Mouse (Mus musculus): ENCODE measurements at regions not wholly inside any gene's neighbourhood (a gene's known extent, or its start where the extent isn't known, plus 50 kb on each side); places are given as distances from the start of the nearest gene placed in this dataset.

- no peak for DNase-seq
Observed at GRCm38 (mm10) chr9:61620786-61621185, 248.6 kb downstream of the Tle3 start.

DNA sequence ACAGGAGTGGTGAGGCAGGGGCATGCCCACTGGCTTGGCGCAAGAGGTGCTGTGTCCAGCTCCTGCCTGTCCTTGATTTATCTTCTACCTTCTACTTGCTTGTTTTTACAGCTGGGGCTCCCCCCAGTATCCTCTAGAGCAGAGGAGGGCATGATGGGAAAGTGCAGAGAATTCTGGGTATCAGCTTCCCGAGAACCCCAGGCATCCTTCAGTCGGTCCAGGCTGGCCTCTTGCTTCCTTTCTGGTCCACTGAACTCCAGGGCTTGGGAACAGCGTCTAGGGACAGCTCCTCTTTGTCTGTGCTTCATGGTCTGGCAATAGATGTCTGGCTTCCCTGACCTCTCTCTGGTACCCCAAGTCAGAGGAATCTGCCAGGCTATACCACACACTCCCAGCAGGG lies 247.9 kb downstream of the Tle3 start:
- no peak for DNase-seq

DNA sequence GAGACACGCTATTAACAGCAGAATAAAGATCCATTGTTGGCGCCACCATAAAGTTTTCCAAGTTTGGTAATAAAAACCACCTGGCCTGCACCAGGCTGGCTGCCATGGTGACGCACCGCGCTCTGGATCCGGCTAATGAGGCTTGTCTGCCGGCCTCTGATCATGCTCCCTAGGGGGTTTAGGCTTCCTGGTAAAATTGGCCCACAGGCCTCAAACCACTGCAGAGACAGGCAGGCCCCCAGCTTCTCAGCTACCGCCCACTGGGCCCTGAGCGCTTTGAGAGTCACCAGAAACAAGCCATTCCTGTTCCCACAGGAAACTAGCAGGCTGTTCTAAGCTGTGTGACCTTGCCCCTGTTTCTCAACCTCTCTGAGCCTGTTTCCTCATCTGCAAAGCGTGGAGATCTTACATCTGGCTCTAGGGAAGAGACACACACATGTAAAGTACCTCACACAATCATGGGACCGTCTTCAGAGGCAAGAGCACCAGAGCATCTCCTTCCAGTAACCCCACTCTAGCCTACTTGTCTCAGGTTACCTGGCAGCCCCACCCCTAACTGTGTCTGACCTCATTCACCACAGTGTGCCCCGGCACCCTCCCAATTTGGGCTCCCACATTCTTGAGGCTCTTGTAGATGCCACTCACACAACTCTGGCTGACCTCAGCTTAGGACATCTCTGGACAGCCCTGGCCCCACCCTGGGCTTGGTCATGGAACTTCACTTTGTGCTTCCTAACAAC lies 246.5 kb downstream of the Tle3 start:
- peak; percentile 35 to 48 for DNase-seq

- no peak for DNase-seq
Observed at GRCm38 (mm10) chr9:61617979-61618378, 245.8 kb downstream of the Tle3 start.

GRCm38 (mm10) chr9:61615556-61615955 lies 243.4 kb downstream of the Tle3 start:
- DNase-seq, result no peak

GRCm38 (mm10) chr9:61607576-61607975 lies 235.4 kb downstream of the Tle3 start:
- DNase-seq, result no peak

DNA sequence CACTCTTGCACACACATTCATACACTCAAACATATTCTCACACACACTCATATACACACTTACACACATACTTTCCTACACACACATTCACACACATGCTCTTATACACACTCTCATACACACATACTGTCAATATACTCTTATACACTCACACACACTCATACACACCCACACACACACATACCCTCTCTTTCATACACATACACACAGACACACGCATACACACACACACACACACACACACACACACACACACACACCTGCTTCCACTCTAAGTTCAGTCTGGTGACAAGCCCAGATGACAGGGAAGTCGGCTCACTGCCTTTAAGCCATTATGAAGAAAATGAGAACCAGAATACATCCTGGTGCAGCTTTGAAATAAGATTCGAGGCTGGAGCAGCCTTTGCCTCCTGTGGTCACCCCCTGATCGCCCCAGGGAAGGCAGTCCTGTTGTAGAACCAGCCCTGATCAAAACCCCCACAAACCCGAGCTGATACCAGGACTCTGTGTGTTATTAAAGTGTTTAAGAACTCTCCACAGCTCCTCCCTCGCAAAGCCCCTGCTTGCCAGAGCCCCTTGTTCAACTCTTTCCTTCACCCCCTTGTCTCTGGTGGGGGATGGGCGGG lies 230.3 kb downstream of the Tle3 start:
- no peak for DNase-seq

DNA sequence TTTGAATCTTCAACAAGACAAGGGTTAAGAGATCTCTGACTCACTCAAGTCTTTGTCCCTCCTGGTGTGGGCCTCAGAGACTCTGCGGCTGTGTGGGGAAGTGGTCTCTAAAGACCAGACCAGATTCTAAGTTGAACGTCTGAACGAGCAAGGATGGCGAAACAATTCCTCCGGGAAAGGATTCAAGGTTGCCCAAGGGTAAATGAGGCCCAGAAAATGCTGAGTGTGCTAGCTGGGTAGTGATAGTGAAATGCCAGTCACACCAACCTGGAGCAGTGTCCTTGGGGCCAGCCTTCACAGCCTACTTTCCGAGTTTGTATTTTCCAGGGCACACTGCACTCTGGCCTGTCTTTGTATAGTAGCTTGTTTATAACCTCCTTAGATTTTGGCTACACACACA lies 229.7 kb downstream of the Tle3 start:
- DNase-seq, result no peak

GRCm38 (mm10) chr9:61597287-61597686 lies 225.1 kb downstream of the Tle3 start:
- no peak for DNase-seq

DNA sequence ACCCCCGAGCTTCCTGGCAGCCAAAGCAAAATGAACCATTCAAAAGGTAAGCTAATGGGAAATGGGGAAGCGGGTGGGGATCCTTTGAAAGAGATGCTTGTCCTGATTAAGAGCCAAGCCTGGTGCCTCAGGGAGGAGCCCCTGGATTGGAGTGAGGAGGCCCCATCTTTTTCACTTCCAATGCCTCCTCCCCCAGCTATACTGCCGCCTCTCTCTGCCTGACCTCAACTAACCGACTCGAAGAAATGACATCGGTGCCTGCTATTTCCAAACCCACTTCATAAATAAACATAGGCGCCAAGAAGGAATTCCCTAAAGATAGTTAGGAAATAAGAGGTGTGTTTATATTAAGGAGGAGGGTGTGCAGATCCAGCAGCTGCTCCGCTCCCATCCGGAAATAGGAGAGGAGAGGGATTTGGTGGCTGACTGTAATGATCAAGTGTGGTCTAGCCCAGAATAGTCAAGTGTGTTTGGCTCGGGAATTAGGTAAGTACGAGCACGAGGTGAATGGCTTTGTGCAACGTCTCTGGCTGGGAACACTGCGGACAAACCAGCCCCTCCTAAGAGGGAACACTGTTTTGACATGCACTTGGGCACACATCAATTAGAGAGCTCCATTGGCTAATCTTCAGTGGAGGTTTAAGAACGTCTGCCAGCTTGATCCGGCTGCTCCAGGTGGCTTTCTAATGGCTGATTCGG lies 224.4 kb downstream of the Tle3 start:
- DNase-seq, result no peak

- DNase-seq, result no peak
Observed at GRCm38 (mm10) chr9:61595170-61595967, 223.2 kb downstream of the Tle3 start.

DNA sequence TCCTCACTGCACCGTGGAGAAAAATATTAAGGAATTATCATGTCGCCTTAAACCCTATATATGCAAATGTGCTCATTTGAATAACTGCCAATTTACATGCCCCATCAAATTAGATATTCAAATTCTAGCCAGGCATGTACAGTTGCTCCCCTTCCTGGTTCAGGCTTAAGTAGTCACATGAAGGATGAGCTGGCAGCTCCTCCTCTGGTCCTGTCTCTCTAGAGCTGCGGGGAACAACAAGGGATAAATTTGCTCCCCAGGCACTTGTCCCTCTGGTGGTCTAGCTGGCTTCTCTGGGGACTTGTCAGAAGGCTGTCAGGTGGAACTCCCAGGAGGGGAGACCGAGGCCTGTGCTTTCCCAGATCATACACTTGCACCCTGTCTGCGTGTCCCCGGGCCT lies 221.8 kb downstream of the Tle3 start:
- DNase-seq, result peak in 1 of 2 experiments; percentile 8

DNA sequence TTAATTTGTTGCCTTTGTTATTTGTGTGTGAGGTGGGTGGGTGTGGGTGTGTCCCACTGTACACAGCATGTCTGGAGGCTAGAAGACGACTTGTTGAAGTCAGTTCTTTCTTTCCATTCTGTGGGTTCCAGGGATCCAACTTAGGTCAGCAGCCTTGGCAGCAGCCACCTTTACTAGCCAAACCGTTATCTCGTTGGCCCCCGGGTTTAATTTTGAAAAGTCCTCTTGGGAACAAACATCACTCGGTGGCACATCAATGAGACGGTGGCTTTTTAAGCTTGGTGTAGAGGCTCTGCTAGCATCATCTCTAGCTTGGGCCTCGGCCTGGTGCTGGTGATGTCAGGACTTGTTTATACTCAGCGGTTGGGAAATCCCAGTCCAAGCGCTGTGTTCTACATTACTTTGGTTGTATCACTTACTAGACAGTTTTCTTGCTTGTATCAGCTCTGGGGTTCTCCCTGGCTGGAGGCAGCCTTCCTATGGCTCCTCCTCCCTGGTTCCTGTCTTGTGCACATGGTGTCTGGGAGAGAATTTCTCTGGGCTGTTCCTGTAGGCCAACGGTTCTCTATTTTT lies 217.6 kb downstream of the Tle3 start:
- DNase-seq, result no peak

- no peak for DNase-seq
Observed at GRCm38 (mm10) chr9:61583281-61584072, 211.3 kb downstream of the Tle3 start.

DNA sequence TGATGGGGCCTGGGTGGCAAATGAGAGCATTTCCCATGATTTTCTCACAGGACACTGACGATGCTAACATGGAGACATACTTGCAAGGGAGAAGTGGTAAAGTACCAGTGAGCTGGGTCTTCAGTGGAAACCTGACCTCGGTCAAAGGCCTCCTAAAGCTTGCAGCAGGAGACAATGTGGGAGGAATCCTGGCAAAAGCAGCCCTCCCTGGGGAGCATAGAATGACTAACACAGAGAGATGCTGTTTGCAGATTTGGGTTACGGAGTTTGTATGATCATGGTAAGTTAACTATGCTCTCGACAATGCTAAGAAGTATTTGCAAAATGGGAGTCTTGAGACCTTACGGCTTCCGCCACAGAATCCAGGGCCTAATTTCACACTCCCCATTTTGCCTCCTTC lies 208.9 kb downstream of the Tle3 start:
- no peak for DNase-seq

- no peak for DNase-seq
Observed at GRCm38 (mm10) chr9:61578255-61578654, 206.1 kb downstream of the Tle3 start.

DNA sequence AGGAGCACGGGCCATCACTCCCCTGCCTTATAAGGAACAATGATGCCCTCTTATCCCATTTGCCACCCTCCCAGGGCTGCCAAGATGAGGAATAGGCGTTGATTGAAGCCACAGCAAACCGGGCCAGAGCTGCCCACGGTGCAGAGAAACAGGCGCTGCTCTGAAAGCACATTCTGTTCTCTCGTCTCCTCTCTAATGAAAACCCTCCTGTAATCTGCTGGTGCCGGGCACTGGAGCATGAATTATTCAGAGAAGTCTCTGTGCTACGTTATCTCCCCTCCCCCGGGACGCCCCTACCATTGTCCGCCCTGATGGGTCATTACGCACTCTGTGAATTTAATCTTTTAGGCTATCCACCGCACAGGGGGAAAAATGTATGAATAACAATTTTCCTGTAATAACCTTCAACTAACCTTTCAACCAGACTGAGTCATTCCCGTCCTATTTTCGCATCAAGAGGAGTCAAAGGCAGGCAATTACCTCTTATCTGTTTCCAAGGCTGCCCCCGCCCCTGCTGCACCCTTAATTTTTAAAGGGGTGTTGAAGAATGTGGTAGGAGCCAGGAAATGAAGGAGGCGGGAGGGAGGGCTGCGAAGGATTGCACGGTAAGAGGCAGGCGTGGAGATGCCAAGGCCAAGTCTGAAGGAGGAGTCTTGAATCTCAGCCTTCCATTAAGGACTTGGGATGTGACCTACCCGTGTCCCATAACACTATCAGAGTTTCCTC lies 201.6 kb downstream of the Tle3 start:
- DNase-seq, result no peak

DNA sequence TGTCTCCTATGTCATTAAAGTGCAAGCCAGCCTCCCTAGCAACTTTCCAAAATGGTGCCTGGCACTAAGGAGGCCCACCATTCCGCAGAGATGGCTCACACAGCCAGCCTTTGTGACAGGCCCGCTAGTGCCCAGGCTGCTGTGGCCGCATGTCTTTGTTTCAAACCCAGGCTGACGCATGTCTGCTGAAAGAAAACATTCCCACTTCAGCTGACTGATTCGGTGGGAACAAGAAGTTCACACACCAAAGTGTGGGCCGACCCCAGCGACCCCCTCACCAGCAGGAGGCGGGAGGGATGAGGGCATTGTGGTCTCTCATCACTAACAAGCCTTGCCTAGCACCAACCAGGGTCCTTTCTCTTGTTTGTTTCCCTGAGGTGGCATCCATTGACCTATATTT lies 190.9 kb downstream of the Tle3 start:
- no peak for DNase-seq

DNA sequence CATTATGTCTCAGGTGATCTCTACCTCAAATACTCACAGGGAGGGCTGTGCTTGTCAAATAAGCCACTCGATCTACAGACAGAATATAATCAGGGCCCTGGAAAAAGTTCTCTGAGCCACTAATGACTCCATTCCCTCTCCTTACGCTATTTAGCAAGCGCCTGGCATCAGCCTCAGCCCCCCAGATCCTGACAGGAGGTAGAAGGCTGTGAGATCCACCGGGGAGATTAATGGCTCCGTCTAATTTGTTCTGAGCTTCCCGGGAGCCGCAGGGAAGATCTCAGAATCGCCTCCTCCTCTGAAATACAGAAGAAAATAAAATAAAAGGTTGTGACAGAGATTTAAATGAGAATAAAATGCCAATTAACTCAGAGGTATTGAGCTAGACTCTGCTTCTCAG lies 189.4 kb downstream of the Tle3 start:
- no peak for DNase-seq

DNA sequence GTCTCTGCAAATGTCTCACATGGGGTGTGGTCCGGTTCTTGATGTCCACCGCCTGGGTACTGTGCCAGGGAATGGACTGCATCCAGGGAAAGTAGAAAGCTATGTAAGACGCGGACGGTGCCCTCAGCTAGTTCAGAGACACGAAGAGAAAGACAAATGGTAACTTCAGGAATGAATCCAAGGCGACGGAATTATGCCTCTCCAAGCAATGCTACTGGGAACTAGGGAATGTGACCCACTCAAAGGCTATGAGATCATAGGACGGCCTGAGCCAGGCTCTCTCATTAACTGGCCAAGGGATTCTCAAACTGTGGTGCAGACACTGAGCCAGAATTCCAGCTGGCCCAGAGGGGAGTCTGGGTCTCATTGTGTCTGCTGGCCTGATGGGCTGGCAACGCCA lies 186.5 kb downstream of the Tle3 start:
- no peak for DNase-seq

DNA sequence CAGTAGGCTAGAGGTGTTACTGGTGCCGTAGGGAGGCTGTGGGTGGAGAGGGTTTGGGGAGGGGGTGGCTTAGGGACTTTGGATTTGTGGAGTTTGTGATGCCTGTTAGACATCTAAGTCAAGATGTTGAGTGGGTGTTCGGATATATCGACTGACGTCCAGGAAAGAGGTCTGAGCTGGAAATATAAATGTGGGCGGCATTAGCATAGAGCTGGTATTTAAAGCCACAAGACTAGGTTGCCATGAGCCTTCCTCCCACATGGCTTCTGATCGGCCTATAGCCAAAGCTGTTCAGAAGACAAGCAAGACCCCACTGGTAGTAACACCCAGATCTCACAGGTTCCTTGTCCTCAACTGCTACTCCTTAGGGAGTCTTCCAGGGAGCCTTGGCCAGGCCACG lies 184.9 kb downstream of the Tle3 start:
- DNase-seq, result no peak

All from B cell, adult 2 months (primary cell).